Mouse (Mus musculus): ENCODE results near the gene Ccl20.

The Ccl20 gene

DNA sequence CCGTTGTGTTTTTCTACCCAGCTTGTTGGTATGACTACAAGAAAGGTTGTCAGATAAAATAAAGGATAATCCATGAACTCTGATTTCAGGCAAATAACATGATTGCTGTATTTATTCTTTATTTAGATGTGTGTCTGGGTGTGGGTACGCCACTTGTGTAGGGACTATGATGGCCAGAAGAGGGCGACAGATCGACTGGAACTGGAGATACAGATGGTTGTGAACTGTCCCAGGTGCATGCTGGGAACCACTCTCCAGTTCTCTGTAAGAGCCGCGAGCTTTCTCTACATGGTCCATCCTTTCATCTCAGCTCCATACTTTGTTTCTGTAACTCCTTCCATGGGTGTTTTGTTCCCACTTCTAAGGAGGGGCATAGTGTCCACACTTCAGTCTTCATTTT lies 22.2 kb downstream of the Ccl20 start:
- no peak for DNase-seq (ENCODE audit: low spot score in 2 of 2)

DNA sequence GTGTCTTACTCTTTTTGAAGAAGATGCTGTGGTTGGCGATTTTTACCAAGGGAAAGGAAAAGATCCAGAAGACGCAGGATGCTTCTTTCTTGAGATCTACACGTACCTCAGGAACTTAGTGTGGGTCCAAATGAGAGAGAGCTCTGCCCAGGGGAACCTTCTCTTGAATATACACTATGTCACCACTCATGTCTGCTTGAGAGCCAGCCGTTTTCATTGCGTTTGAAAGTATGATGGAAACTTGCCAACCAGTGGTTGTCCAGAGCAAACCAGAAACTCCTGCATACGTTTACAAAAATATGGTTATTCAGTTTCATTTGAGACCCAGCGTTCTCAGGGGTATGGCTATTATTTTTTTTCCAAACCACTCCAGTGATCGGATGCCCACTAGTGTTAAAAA lies 24.9 kb downstream of the Ccl20 start:
- no peak for DNase-seq (ENCODE audit: low spot score in 2 of 2)

DNA sequence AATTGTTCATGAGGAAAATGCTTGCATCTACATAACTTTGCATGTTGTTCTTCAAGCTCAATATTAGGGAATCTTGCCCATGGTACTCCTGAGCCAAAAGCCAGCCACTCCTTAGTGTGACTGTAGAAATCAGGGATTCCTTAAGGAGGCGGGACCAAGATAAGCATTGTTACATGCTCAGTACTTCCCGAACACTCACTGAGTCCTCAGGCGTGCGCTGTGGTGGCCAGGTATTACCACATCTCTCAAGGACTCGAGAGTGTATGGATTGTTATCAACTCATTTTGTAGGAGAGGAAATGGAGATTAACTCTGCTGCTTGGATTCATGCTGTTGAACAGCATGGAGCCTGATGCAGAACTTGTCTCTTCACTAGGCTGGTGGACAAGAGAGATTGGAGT lies 25.5 kb downstream of the Ccl20 start:
- DNase-seq (ENCODE audit: low spot score in 2 of 2) = no peak

DNA sequence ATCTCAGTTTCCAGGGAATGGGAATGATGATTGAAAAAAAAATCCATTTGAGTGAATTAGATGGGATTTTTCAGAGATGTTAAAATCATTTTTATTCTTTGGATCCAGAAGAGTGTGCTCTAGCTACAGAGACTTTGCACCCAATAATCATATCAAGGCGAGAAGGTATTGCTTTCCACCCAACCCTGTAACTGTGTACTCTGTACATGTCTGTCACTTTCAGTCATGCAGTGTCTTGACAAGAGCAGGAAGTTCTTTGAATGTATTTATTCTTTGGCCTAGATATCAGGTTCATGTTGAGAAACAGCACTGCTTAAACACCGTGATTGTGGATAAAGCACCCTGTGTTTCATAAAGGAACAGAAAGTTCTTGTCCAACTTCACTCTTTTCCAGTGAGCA lies 30.0 kb downstream of the Ccl20 start:
- no peak for DNase-seq (ENCODE audit: low spot score in 2 of 2)

DNA sequence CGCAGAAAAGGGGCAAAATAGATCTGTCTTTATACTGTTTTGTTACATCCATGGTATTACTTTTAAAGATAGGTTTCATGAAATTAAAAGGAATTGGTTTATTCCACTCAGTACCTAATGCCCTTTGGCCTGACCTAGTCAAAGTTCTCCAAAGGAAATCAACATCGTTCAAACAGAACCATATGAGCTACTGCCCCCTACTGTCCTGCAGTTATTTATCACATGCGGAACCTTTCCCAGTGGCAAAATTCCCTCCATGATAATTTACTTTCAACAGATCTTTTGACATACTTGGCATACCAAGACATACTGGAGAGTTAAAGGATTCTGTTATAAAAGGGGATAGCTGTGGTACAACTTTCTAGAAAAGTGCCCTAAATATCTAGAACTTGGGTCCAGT lies 33.7 kb downstream of the Ccl20 start:
- DNase-seq (ENCODE audit: low spot score in 2 of 2) = no peak

DNA sequence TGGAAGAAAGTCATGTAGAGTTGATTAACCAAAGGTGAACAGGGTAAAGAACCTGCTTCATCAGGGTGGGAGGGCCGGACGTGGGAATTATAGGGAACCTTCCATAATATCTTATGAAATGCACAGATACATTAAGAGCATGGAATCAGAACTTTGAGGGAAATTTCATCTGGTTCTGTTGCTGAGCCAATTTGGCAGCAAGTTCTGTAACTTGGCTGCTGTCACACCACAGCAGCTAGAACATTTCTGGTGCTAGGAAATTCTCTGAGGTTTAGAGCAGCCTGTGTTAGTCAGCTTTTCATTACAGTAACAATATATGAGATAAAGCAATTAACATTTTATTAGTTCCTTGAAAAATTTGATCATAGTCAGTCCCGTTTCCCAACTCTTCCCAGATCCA lies 36.4 kb downstream of the Ccl20 start:
- DNase-seq (ENCODE audit: low spot score in 2 of 2) = peak in 1 of 2 experiments; percentile 27

DNA sequence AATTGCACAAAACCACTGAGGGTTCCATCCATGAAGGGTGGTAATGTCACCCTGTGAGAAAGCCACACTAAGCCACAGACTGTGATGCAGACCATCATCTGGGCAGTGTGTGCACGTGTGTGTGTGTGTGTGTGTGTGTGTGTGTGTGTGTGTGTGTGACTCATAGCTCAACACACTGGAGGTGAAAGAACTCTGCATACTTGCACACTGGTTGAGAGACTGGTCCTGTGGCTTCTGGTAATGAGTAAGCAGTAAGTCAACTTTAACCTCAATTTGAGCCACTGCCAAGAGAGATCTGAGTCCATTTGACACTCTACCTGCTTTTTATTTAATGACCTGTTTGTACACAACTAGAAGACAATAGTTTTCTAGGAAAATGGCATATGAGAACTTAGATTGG lies 40.3 kb downstream of the Ccl20 start:
- DNase-seq (ENCODE audit: low spot score in 2 of 2) = no peak

DNA sequence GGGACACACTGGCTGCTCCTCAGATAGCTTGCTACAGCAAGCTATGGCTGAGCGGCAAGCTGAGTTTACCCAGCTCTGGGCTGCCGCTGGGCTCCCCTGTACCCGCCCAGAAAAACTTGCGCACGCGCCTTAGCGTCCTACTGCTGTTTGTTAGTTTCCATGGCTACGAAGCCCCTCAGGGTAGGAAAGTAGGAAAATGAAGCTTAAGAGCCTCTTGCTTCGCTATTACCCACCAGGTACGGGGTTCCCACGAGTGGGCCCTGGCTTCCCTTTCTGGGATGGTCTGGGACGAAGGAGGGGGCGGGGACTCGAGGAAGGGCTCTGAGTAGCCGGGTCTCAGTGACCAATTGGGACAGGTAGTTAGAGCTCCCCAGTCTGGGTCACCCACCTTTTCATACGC lies 43.0 kb downstream of the Ccl20 start, which contains the start of gene Daw1:
Gene Daw1, plus strand, starts transcription at position 150 of the 400 bp plus-strand sequence.
- DNase-seq (ENCODE audit: low spot score in 2 of 2) = peak in 1 of 2 experiments; percentile 56

DNA sequence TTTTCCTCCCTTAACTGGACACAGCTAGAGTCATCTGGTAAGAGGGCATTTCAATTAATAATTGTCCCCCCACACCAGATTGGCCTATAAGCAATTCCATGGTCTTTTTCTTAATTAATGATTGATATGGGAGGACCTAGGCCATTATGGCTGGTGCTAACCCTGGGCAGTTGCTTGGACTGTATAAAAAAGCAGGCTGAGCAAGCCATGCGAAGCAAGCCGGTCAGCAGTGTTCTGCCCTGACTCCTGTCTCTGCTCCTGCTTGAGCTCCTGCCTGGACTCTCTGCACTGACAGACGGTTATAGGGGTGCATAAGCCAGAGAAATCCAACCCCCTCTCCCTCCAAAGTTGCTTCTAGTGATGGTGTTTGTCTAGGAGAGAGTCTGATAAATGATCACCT lies 45.1 kb downstream of the Ccl20 start:
- no peak for DNase-seq (ENCODE audit: low spot score in 2 of 2)

DNA sequence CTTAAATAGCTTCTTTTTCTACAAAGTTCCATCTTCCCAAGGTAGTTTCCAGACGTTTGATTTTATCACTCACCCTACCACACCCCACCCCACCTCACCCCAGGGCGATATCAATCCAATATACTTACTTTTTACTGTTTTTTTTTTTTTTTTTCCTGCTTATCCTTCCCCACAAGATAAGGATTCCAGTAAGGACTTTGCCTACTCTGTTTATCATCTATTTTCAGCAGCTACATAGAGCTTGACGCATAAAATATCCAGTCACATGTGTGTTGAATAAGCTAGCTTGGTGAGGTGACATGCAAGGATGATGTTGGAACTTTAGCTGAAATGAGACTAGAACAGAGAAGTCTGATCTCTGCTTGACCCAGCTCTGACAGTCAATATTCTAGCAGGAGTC lies 47.5 kb downstream of the Ccl20 start:
- no peak for DNase-seq (ENCODE audit: low spot score in 2 of 2)

Measured in left cerebral cortex, adult 9 months (tissue).